Mouse (Mus musculus) heart, postnatal 0 days (tissue): ENCODE measurements around the gene Slc9a3r1. TPM values are rescaled to one million over a fixed set of nuclear protein-coding genes. Genes with fewer than 3 reads are reported as not detected.

Experiments
- ATAC-seq: fragments of 200-750 bp; cut with Nextera tagmentation; 2 replicates; pipeline ENCODE4 v1.8.0; 2017; ENCODE audit warnings: low read depth, moderate number of reproducible peaks, moderate library complexity; ENCODE audit not compliant: insufficient read depth
- DNase-seq: peaks from one replicate; pipeline ENCODE4 v3.0.0-alpha.2; 2016; ENCODE audit warnings: low spot score
- H3K27ac ChIP-seq: fragments of 300-500 bp; sonication (generic); 2 replicates; pipeline ENCODE4 v1.5.1; 2014; ENCODE audit warnings: low read depth, mild to moderate bottlenecking
- H3K27me3 ChIP-seq: fragments of 300-500 bp; sonication (generic); 2 replicates; pipeline ENCODE4 v1.6.1; 2014; ENCODE audit warnings: low read length, mixed read lengths; ENCODE audit not compliant: control insufficient read depth, insufficient read depth
- H3K36me3 ChIP-seq: fragments of 300-500 bp; sonication (generic); replicated peaks from 2 replicates; pipeline ENCODE4 v1.6.1; 2014; ENCODE audit warnings: low read length, mixed read lengths; ENCODE audit not compliant: control insufficient read depth, insufficient read depth
- H3K4me1 ChIP-seq: fragments of 300-500 bp; sonication (generic); 2 replicates; pipeline ENCODE4 v1.6.1; 2014; ENCODE audit warnings: antibody characterized with exemption; ENCODE audit not compliant: control insufficient read depth, insufficient read depth
- H3K4me2 ChIP-seq: fragments of 300-500 bp; sonication (generic); 2 replicates; pipeline ENCODE4 v1.6.1; 2014; ENCODE audit warnings: low read depth, mild to moderate bottlenecking, low read length, moderate library complexity
- H3K4me3 ChIP-seq: fragments of 300-500 bp; sonication (generic); 2 replicates; pipeline ENCODE4 v1.5.1; 2014; ENCODE audit warnings: low read depth, low read length
- H3K9ac ChIP-seq: fragments of 300-500 bp; sonication (generic); replicated peaks from 2 replicates; pipeline ENCODE4 v1.6.1; 2014; ENCODE audit warnings: low read depth, low read length, mixed read lengths
- H3K9me3 ChIP-seq: fragments of 300-500 bp; sonication (generic); replicated peaks from 2 replicates; pipeline ENCODE4 v1.6.1; 2016; ENCODE audit warnings: low read length; ENCODE audit not compliant: control insufficient read depth
- CTCF ChIP-seq: IDR thresholded peaks from 2 replicates; pipeline ENCODE4 v1.5.1; 2016; ENCODE audit warnings: antibody characterized with exemption, control low read depth, low read depth
- EP300 ChIP-seq: IDR thresholded peaks from 2 replicates; pipeline ENCODE4 v1.6.1; 2016; ENCODE audit warnings: antibody characterized with exemption, low read depth
- WGBS: fragments of 180-500 bp; shearing (Covaris S2); extraction: QIAGEN DNeasy Blood & Tissue Kit; methylation state at CpG from one replicate; pipeline ENCODE4 v1.1.7; 2014; 5-methylcytosine and 5-hydroxymethylcytosine counted together
- polyA plus RNA-seq: library from polyadenylated mRNA; unstranded; fragments of >200 nt; fragmentation: Nextera tagmentation; extraction: Ambion mirVana; gene quantifications from 2 replicates; pipeline ENCODE4 v1.2.1, GENCODE M21; 2015
- total RNA-seq: library from RNA; depleted of rRNA; stranded (reverse); fragments of >200 nt; gene quantifications from 2 replicates; pipeline ENCODE4 v1.2.3, GENCODE M21; 2014; ENCODE audit warnings: low replicate concordance

The Slc9a3r1 gene
- total and polyA plus RNA-seq, 2 experiments from 2014 or later, result 12.3 to 13.6 TPM

DNA sequence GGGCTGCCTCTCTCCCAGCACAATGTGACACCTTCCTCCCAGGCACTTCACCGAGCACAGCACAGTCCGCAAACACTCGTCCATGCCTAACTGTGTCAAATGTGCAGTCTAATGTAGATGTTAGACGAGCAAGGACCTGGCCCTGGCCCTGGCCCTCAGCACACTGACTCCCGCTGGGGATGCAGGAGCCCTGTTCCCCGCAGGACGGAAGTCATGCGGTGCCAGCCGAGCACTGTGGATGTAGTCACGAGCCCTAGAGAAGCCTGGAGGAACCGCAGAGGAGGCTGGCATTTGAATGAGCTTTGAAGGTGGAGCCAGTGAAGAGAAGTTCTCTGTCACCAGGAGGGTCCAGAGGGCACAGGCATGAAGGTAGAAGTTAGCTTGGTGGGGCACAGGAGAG, 60.3 kb downstream of the Slc9a3r1 start:
- Histone ChIP-seq H3K36me3 (no peaks in the 10 kb centered on the region), H3K9ac (no peak overlapping the region), H3K4me1 (peaks cover 61% of the 10 kb centered on the region), H3K4me3 (no peak overlapping the region), H3K9me3 (no peaks in the 10 kb centered on the region), H3K4me2 (no peak overlapping the region), H3K27ac (no peak overlapping the region), H3K27me3 (no peaks in the 10 kb centered on the region)
- no peak for DNase-seq
- 44% methylated on average over 11 of the region's 11 CpGs for WGBS
- TF ChIP-seq EP300 (no peak), CTCF (no peak)
- ATAC-seq, result no peak

DNA sequence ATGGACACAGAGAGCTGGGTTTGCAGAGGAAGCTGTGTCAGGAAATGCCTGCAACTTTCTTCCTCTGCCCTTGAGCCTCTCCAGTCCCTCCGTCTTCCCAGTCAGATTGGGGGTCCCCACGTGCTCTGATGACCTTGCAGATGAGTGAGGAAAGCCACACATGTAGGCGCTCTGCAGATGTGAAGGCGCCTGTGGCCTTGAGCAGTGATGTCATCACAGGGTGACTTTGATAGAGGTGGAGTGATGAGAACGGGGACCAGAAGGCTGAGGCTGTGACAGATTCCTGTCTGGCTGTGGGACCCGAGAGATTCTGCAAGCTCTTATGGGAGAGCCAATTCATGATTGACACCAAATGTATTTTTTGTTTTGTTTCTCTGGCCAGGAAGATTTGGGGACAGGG, 60.7 kb downstream of the Slc9a3r1 start:
- Histone ChIP-seq H3K27me3 (no peaks in the 10 kb centered on the region), H3K4me2 (no peak overlapping the region), H3K27ac (no peak overlapping the region), H3K4me3 (no peak overlapping the region), H3K36me3 (no peaks in the 10 kb centered on the region), H3K9me3 (no peaks in the 10 kb centered on the region), H3K9ac (no peak overlapping the region), H3K4me1 (peaks cover 57% of the 10 kb centered on the region)
- no peak for TF ChIP-seq EP300
- no peak for TF ChIP-seq CTCF
- peak; percentile 28 for DNase-seq
- no peak for ATAC-seq
- WGBS, result 20% methylated on average over 6 of the region's 6 CpGs

DNA sequence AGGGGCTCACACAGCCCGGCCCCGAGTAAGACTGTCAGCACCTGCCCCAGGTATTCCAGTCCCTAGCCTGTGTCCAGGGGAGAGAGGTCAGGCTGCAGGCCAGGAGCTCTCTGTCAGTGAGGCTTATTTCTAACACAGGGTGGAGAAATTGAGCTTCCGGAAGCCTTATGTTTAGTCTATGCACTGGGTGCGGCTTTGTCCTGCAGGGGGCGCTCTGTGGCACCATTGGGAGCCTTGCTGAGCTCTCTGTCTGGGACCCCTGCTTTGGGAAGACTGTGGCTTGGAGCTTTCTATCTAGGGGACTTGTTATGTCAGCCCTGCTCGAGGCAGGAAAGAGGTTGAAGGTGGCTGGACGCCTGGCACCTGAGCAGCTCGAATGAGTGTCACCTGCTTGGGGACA, 61.7 kb downstream of the Slc9a3r1 start:
- ATAC-seq, result no peak
- H3K9ac ChIP-seq, result no peak overlapping the region
- H3K27me3 ChIP-seq, result no peaks in the 10 kb centered on the region
- no peak overlapping the region for H3K4me2 ChIP-seq
- 50% methylated on average over 8 of the region's 8 CpGs for WGBS
- peak; percentile 62 for TF ChIP-seq CTCF
- TF ChIP-seq EP300, result no peak
- peaks cover 56% of the 10 kb centered on the region for H3K4me1 ChIP-seq
- no peak overlapping the region for H3K27ac ChIP-seq
- peak; percentile 33 for DNase-seq
- H3K4me3 ChIP-seq, result no peak overlapping the region
- no peaks in the 10 kb centered on the region for H3K36me3 ChIP-seq
- no peaks in the 10 kb centered on the region for H3K9me3 ChIP-seq

DNA sequence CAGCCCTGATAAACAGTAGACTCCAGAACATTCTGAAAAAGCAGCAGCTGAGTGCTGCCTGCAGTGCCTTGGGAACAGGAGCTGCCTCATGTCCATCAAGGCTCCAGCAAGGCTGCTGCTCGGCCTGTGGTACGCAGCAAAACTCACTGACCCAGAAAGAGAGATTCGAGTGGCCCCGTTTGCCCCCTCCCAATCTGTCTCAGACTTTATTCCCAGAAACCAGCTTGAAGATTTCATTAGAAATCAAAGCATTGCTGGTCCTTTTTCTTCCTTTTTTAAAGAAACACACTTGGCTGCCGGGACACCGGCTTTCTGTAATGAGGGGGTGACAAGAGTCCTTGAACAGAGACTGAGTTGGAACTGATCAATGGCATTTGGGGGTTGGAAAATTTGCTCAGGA, 62.2 kb downstream of the Slc9a3r1 start:
- ATAC-seq (no peak), DNase-seq (no peak)
- Histone ChIP-seq H3K4me2 (no peak overlapping the region), H3K27ac (no peak overlapping the region), H3K9me3 (no peaks in the 10 kb centered on the region), H3K4me3 (no peak overlapping the region), H3K27me3 (no peaks in the 10 kb centered on the region), H3K9ac (no peak overlapping the region), H3K36me3 (no peaks in the 10 kb centered on the region), H3K4me1 (peaks cover 56% of the 10 kb centered on the region)
- TF ChIP-seq EP300 (no peak), CTCF (no peak)
- WGBS, result 83% methylated on average over 6 of the region's 6 CpGs

DNA sequence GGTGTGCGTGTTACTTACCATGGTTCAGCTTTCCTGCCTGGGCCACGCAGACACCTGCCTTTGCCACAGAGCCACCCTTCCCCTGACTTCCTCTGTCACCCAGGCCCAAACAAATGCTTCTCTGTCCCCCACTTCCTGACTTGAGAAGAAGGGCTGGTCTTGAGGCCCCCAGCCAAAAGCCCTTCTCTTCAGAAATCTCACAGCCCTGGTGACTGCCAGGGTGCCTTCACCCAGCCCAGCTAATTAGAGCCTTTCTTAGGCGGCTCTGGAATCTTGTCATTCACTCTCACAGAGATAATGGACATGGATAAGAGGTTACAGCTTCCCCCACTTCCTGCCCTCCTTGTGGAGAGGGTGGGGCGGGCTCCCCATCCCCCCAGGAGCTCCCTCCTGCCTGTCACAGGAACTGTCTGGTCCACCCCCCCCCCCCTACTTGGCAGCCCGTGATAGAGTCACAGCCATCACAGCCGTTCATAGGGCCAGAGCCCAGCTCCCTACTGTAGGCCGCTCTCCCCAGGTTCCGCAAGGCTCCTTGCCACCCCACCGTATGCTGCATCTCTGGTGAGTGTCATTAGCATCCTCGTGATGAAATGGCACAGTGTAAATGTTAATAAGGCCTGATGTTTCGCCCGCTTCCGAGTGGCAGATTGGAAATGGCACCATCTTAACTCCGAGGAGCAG, 63.8 kb downstream of the Slc9a3r1 start:
- Histone ChIP-seq H3K27ac (peak overlapping the region; percentile 32; the same call in 1 of the 2 replicates), H3K4me3 (no peak overlapping the region), H3K36me3 (no peaks in the 10 kb centered on the region), H3K4me2 (no peak overlapping the region), H3K4me1 (peaks cover 50% of the 10 kb centered on the region), H3K27me3 (no peaks in the 10 kb centered on the region), H3K9me3 (no peaks in the 10 kb centered on the region), H3K9ac (no peak overlapping the region)
- WGBS, result 50% methylated on average over 14 of the region's 14 CpGs
- DNase-seq (no peak), ATAC-seq (no peak)
- no peak for TF ChIP-seq EP300
- TF ChIP-seq CTCF, result no peak

DNA sequence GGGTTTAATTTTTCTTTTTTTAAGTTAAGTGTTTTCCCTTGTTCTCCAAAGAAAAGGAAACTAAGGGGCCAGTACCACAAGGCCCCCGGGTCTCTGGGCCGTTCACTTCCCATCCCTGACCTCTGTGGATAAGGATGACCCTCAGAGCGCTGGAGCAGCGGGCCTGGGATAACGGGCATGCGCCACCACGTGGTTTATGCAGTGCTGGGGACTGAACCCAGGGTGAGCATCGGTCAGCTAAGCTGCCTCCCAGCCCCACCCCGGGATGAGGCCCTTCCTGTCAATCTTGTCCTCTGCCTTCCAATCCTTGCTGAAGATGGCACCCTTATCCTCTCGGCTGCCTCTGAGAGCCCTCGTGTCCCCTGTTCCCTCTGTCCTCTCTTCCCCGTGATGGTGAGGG, 64.5 kb downstream of the Slc9a3r1 start:
- DNase-seq, result no peak

More for the DNA sequence above, 64.5 kb downstream of the Slc9a3r1 start:
- H3K9me3 ChIP-seq, result no peaks in the 10 kb centered on the region
- H3K36me3 ChIP-seq, result no peaks in the 10 kb centered on the region
- 48% methylated on average over 12 of the region's 12 CpGs for WGBS
- H3K9ac ChIP-seq, result no peak overlapping the region
- H3K27me3 ChIP-seq, result no peaks in the 10 kb centered on the region
- peaks cover 43% of the 10 kb centered on the region for H3K4me1 ChIP-seq
- TF ChIP-seq EP300 (no peak), CTCF (no peak)
- H3K27ac ChIP-seq, result no peak overlapping the region
- H3K4me2 ChIP-seq, result no peak overlapping the region
- ATAC-seq, result no peak
- no peak overlapping the region for H3K4me3 ChIP-seq
